Mouse (Mus musculus): ENCODE measurements around the gene Sik3. TPM values are rescaled to one million over a fixed set of nuclear protein-coding genes. Genes with fewer than 3 reads are reported as not detected.
A peak's percentile ranks its signal among the peaks of the same experiment; 100 is the strongest.
"Not testable (repeated sequence)": the region's sequence is repeated elsewhere in the genome, so short reads cannot be mapped to it uniquely, and the experiment has no call there.

The Sik3 gene
- polyA plus RNA-seq, 1 experiment: 16.1 TPM

DNA sequence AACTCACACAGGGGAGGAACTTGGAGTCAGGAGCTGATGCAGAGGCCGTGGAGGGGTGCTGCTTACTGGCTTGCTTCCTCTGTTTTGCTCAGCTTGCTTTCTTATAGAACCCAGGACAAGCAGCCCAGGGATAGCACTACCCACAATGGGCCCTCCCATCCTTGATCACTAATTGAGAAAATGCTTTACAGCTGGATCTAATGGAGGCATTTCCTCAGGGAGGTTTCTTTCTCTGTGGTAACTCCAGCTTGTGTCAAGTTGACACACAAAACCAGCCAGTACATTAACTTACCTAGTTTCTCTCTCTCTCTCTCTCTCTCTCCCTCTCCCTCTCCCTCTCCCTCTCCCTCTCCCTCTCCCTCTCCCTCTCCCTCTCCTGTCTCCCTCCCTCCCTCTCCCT lies 78.5 kb downstream of the Sik3 start:
- H3K4me1 ChIP-seq (ENCODE audit: control insufficient read depth, insufficient read depth, insufficient read length, low read length); H3K27ac ChIP-seq (replicated peaks; ENCODE audit: low read depth, low read length); H3K4me3 ChIP-seq (ENCODE audit: insufficient read depth, low read depth, low read length): not testable (repeated sequence)

DNA sequence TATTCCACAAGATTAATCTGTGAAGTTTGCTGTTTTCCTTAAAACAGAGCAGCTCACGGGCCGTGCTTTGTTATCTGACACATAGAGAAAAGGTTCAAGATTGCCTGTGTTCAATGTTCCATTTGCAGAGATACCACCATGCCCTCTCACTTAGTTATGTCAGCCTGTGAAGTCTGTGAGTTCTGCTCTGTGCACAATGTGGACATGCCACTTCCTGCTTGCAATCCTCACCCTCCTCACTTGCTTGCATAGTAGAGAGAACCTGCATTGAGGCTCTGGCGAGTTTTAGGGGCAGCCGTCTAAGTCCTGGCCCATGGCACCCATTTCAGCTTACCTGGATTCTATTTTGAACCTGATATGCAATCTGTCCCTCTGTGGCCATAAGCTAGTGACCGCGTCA lies 80.0 kb downstream of the Sik3 start:
- no peak overlapping the region for H3K4me3 ChIP-seq (ENCODE audit: insufficient read depth, low read depth, low read length)
- no peak overlapping the region for H3K27ac ChIP-seq (replicated peaks; ENCODE audit: low read depth, low read length)
- peaks cover 14% of the 10 kb centered on the region for H3K4me1 ChIP-seq (ENCODE audit: control insufficient read depth, insufficient read depth, insufficient read length, low read length)

DNA sequence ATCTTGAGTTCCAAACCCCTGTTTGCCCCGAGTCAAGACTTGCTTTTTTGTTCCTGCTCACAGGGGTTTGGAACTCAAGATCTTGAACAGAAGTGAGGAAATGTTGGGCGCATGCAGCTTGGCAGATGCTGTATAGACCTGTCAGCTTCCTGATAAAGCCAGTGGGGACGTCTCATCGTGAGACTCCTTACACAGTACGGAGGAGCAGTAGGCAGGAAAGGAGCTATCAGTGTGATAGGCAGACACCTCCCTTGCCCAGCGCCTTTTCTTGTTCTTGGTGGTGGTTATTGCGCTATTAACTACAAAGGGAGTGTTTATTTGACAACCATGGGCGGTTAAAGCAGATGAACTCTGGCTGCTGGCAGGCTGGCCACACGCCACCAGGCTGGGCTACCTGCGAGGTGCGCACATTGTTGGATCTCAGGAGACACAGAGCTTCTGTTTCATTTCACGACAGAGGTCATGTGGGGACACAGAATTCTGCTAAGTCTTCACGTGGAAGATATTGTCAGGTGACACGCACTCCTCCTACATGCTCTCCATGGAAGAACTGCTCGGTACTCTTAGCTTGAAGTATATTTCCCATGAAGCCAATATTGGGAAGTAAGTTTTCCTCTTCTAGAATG lies 85.9 kb downstream of the Sik3 start:
- Histone ChIP-seq H3K27ac (replicated peaks; ENCODE audit: low read depth, low read length) (no peak overlapping the region), H3K4me1 (ENCODE audit: control insufficient read depth, insufficient read depth, insufficient read length, low read length) (peaks cover 18% of the 10 kb centered on the region), H3K4me3 (ENCODE audit: insufficient read depth, low read depth, low read length) (no peak overlapping the region)

DNA sequence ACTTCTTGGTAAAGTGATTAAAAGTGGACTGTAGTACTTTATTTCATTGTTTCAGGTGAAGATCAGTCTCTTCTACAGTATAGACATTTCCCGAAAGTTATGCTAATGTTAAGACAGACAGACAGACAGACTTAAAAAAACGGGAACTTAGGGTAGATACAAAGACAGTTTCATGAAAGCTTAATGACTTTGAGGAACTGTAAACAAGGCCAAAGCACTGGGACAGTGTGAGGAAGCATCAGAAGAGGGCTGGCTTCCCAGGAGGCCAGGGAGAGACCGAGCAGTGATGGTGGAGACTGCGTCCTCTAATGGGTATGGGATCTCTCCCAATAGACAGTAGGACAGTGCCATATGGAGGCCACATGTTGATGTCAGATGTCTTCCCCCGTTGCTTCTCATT lies 86.5 kb downstream of the Sik3 start:
- H3K4me3 ChIP-seq (ENCODE audit: insufficient read depth, low read depth, low read length): no peak overlapping the region
- peaks cover 18% of the 10 kb centered on the region for H3K4me1 ChIP-seq (ENCODE audit: control insufficient read depth, insufficient read depth, insufficient read length, low read length)
- H3K27ac ChIP-seq (replicated peaks; ENCODE audit: low read depth, low read length): no peak overlapping the region

DNA sequence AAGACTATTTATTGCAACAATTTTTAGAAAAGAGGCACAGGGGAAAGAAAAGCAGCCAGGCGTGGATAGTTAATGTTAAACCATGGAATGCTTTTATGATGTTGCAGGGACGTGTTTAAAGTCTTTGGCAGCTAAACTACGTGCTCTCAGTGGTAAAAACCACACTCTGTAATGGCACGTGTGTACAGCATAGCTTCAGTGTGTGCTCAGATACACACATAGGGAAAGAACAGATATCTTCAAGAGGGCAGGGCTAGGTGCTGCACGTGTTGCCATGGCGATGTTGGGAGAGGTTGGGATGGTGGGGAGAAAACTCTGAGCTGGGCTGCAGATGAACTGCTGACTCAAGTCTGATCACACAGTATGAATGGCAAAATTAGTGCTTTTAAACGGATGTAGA lies 90.5 kb downstream of the Sik3 start:
- Histone ChIP-seq H3K27ac (replicated peaks; ENCODE audit: low read depth, low read length) (no peak overlapping the region), H3K4me1 (ENCODE audit: control insufficient read depth, insufficient read depth, insufficient read length, low read length) (peaks cover 9% of the 10 kb centered on the region), H3K4me3 (ENCODE audit: insufficient read depth, low read depth, low read length) (no peak overlapping the region)

DNA sequence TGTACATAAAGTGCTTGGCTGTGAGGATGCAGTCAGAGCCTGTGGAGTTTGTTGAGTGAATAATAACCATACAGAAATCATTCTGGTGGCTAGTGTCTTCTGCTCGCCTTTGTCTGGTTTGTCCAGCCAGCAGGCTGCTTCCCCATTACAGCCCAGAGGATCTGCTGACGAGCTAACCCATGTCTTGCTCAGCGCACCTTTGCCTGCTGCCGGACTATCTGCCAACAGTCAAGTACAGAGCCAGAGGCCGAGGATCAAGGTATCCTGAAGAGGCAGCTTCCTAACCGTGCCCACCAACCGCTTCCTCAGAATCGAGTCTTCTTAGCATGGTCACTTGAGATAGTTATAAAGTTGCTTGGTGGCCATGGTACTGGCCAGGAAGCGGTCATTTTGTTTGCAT lies 93.5 kb downstream of the Sik3 start:
- H3K27ac ChIP-seq (replicated peaks; ENCODE audit: low read depth, low read length): no peak overlapping the region
- peaks cover 3% of the 10 kb centered on the region; the same call in 1 of the 2 replicates for H3K4me1 ChIP-seq (ENCODE audit: control insufficient read depth, insufficient read depth, insufficient read length, low read length)
- H3K4me3 ChIP-seq (ENCODE audit: insufficient read depth, low read depth, low read length): no peak overlapping the region

DNA sequence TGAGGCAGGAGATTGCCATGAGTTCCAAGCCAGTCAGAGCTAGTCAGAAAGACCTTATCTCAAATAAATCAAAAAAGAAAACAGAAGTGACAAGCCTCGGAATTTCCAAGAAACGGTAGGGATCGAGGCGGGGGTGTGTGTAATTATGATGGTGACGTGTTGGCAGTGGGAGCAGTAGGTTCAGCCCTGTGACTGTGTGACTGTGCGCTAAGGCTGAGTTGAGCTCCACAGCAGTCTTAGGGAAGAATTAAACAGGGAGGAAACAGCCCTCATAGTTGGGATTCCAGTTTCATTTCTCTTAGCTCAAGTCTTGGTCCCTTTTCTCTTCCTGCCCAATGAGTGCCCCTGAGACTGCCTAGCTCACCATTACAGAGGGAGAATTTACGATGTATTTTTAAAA lies 98.0 kb downstream of the Sik3 start:
- H3K4me3 ChIP-seq (ENCODE audit: insufficient read depth, low read depth, low read length): peak overlapping the region; percentile 10; the same call in 1 of the 2 replicates

DNA sequence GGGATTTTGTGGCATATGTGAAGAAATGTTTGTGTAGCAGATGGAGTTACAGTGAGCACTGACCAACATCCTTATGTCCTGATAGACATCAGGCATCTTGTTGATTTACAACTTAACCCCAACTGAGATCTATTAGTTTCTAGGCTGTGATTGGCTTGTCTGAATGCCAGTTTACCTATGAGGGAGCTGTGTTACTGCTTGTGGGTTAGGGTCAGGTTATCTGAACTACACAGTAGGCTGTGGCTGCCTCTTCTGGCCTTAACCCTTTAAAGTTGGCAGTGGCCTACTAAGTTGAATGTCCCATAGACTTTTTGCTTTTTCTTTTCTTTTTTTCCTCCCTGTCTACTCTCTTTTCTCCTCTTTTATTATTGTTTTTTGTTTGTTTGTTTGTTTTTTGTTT lies 98.7 kb downstream of the Sik3 start:
- Histone ChIP-seq H3K27ac (replicated peaks; ENCODE audit: low read depth, low read length) (no peak overlapping the region), H3K4me1 (ENCODE audit: control insufficient read depth, insufficient read depth, insufficient read length, low read length) (peaks cover 16% of the 10 kb centered on the region), H3K4me3 (ENCODE audit: insufficient read depth, low read depth, low read length) (no peak overlapping the region)

More for the DNA sequence above, 98.0 kb downstream of the Sik3 start:
- Histone ChIP-seq H3K4me1 (ENCODE audit: control insufficient read depth, insufficient read depth, insufficient read length, low read length) (peaks cover 13% of the 10 kb centered on the region), H3K27ac (replicated peaks; ENCODE audit: low read depth, low read length) (0 out of 2 replicates have a peak overlapping the region, but pooled peaks have one; percentile 41)

DNA sequence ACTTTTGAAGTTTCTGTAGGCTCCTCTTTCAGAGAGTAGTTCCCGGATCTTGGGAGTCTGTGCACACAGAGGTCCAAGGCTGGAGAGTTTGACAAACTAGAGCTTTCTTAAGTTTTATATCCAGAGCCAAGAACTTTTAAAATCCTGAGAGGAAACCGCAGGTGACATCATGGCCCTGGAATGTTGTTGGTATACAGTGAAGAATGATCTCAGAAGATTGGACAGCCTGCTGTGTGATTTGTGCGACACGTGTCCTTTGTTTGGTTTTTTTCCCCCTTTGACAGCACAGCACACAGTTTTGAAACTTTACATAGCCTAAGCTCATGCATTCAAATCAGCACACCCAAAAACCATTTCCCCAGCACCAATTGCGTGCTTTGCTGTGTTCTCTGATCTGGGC lies 99.6 kb downstream of the Sik3 start:
- H3K27ac ChIP-seq (replicated peaks; ENCODE audit: low read depth, low read length): peak overlapping the region; percentile 33
- H3K4me3 ChIP-seq (ENCODE audit: insufficient read depth, low read depth, low read length): no peak overlapping the region
- H3K4me1 ChIP-seq (ENCODE audit: control insufficient read depth, insufficient read depth, insufficient read length, low read length): peaks cover 16% of the 10 kb centered on the region

DNA sequence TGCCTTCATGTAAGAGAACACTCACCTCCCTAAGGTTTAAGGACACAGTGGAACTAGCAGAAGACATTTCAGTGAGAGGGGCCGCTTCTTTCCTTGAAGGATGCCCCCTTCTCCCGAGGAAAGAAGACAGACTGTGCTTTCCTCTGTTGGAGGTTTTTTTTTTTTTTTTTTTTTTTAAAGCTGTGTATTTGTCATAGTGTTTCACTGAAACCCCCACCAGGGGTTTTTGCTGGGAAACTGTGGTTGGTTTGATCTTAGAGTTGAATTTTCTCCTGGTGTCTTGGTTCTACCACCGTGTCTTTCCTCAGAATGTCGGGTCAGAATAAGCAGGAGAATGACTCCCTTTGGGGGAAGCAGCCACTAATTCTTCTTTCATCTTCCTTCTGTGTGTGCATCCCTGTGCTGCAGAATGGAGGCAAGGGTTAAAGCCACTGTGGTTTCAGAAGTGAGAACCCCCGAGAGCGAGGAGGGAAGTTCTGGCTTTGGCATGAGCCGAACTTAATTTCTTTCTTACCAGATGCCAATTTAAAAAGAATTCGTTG lies 106.3 kb downstream of the Sik3 start:
- Histone ChIP-seq H3K27ac (replicated peaks; ENCODE audit: low read depth, low read length) (0 out of 2 replicates have a peak overlapping the region, but pooled peaks have one; percentile 22), H3K4me3 (ENCODE audit: insufficient read depth, low read depth, low read length) (no peak overlapping the region), H3K4me1 (ENCODE audit: control insufficient read depth, insufficient read depth, insufficient read length, low read length) (peaks cover 20% of the 10 kb centered on the region)

DNA sequence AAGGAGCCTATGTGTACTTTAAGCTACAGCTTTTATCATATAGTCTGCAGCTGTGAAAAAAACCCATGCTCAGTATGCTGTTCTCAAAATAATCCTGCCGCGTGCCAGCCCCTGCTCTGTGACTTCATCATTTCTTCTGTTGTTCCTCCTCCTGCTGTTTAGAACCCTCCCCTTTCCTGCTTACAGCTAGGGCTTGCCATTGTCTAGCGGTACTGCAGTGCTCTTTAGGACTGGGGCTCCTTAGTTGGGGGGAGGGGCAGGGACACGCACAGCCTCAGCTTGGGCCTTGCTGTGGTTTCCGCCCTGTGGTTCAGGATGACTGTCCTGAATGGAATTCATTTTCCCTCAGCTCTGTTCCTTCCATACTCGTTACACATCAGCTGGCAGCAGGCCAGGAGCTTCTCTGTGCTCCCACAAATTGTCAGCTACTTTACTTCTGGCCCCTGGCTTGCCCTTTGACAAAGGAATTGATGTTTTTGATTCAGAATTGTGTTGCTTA lies 107.4 kb downstream of the Sik3 start:
- Histone ChIP-seq H3K4me1 (ENCODE audit: control insufficient read depth, insufficient read depth, insufficient read length, low read length) (peaks cover 20% of the 10 kb centered on the region), H3K4me3 (ENCODE audit: insufficient read depth, low read depth, low read length) (no peak overlapping the region), H3K27ac (replicated peaks; ENCODE audit: low read depth, low read length) (peak overlapping the region; percentile 39)

DNA sequence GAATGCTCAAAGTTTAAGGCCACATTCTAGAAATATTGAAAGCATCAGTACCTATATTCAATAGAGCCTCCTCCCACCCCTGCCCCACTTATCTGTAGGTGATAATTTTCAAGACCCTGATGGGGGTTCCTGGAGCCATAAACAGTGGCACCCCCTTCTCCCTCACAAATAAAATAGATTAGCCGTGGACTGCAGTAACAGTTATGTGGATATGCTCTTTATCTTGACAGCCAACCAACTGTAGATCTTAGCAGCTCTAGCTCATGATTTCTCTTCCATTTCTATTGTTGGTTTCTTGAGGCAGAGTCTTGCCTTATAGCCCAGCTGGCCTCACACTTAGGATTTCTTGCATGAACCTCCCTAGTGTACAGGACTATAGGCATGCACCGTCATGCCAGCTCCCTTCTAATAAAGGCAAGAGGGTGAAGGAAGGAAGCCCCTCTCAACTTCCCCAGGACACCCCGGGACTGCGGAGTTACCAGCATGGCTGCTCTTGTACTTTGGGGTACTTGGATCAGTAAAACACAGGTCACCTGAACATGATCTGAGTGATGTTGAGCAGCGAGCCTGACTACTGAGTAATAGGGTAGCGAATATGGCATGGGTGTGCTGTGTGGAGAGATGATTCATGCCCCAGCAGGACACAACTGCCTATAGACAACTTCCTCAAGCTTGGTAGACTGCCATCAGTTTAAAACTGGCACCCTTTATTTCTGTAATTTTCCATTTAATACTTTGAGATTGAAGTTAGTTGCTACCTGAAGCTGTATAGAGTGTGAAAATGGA lies 108.0 kb downstream of the Sik3 start:
- peaks cover 19% of the 10 kb centered on the region for H3K4me1 ChIP-seq (ENCODE audit: control insufficient read depth, insufficient read depth, insufficient read length, low read length)
- peak overlapping the region; percentile 39; the same call in 1 of the 2 replicates for H3K27ac ChIP-seq (replicated peaks; ENCODE audit: low read depth, low read length)
- H3K4me3 ChIP-seq (ENCODE audit: insufficient read depth, low read depth, low read length): no peak overlapping the region

DNA sequence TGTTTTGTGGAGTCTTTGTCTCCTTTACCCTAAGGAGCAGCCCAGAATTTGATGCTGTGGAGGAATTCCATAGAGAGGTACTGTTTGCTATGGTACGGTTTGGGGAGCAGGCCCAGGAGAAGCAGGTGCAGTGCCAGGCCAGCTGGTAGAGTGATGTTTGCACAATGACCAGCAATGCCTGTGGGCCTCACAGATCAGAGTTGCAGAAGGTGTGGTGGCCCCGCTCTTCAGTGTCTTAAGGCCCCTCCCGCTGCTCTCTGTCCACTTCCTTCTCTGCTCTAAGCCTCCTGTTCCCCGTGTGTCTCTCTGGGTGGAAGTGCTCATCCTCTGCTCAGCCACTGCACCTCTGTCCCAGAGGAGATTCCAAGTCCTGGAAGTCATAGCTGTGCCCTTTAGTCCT lies 108.9 kb downstream of the Sik3 start:
- Histone ChIP-seq H3K27ac (replicated peaks; ENCODE audit: low read depth, low read length) (no peak overlapping the region), H3K4me3 (ENCODE audit: insufficient read depth, low read depth, low read length) (no peak overlapping the region), H3K4me1 (ENCODE audit: control insufficient read depth, insufficient read depth, insufficient read length, low read length) (peaks cover 18% of the 10 kb centered on the region)

DNA sequence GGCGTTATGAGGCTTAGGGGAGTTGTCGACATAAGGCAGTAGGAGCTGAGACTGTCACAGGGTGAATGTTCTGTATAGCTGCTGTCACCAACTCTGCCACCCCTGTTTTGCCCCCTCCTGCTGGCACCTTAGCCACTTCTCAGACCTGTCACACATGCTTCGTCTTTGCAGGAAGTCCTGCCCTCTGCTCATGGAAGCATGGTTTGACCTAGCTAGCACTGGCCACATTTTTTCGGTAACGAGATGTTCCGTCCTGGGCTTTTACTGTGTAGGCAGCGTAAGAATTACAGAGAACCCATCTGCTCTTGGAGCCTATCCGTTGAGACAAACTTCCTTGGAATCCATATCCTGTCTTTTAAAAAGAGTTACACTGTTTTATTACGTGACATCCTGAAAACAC lies 110.1 kb downstream of the Sik3 start:
- Histone ChIP-seq H3K4me3 (ENCODE audit: insufficient read depth, low read depth, low read length) (no peak overlapping the region), H3K4me1 (ENCODE audit: control insufficient read depth, insufficient read depth, insufficient read length, low read length) (peaks cover 25% of the 10 kb centered on the region), H3K27ac (replicated peaks; ENCODE audit: low read depth, low read length) (peak overlapping the region; percentile 70)

DNA sequence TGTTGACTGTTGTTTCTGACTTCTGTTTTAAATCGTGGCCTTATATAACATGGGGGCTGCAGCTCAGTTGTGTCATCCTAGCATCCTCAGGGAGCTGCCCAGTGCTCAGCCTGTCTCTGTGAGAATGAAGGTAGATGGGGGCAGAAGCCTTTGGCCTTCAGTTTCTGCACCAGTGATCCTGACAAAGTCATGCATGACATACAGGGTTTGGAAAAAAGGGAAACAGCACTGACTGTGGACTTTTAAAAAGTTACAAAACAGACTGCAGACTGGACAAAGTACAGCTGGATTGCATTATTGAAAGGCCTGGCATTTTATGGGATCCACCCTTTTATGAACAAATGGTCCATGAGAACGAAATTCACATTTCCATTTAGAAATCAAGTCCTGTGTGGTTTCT lies 113.7 kb downstream of the Sik3 start:
- H3K4me3 ChIP-seq (ENCODE audit: insufficient read depth, low read depth, low read length): no peak overlapping the region
- H3K4me1 ChIP-seq (ENCODE audit: control insufficient read depth, insufficient read depth, insufficient read length, low read length): peaks cover 26% of the 10 kb centered on the region
- H3K27ac ChIP-seq (replicated peaks; ENCODE audit: low read depth, low read length): 0 out of 2 replicates have a peak overlapping the region, but pooled peaks have one; percentile 41
